Mouse (Mus musculus) thymus, adult 2 months (tissue): Measurements from ENCODE around the gene Lgals1. TPM values are rescaled to one million over a fixed set of nuclear protein-coding genes. Genes with fewer than 3 reads are reported as not detected.

Experiments used
- DNase-seq: peaks from one replicate; pipeline ENCODE4 v3.0.0; 2021
- H3K27ac ChIP-seq: fragments of 200-500 bp; 2 replicates; pipeline ENCODE4 v1.5.1; 2012; ENCODE audit warnings: low read length, control low read depth; ENCODE audit not compliant: control insufficient read depth, insufficient read depth
- H3K27me3 ChIP-seq: fragments of 200-500 bp; 2 replicates; pipeline ENCODE4 v1.6.1; 2012; ENCODE audit warnings: mild to moderate bottlenecking, low read length, moderate library complexity, mixed read lengths; ENCODE audit not compliant: control insufficient read depth, insufficient read depth
- H3K36me3 ChIP-seq: fragments of 200-500 bp; 2 replicates; pipeline ENCODE4 v1.6.1; 2012; ENCODE audit warnings: mild to moderate bottlenecking, low read length, moderate library complexity; ENCODE audit not compliant: control insufficient read depth, insufficient read depth
- H3K4me1 ChIP-seq: fragments of 200-500 bp; replicated peaks from 2 replicates; pipeline ENCODE4 v1.6.1; 2012; ENCODE audit warnings: low read length; ENCODE audit not compliant: control insufficient read depth, insufficient read depth
- H3K4me3 ChIP-seq: fragments of 200-500 bp; 2 replicates; pipeline ENCODE4 v1.5.1; 2012; ENCODE audit warnings: mild to moderate bottlenecking, low read length, control low read depth, moderate library complexity; ENCODE audit not compliant: control insufficient read depth, insufficient read depth
- CTCF ChIP-seq: fragments of 200-500 bp; IDR thresholded peaks from 2 replicates; pipeline ENCODE4 v1.5.1; 2012; ENCODE audit warnings: mild to moderate bottlenecking, control low read depth, low read length, moderate library complexity, borderline replicate concordance; ENCODE audit not compliant: control insufficient read depth, poor library complexity, insufficient read depth; ENCODE audit errors: extremely low read depth
- POLR2A ChIP-seq: fragments of 200-500 bp; IDR thresholded peaks from 2 replicates; pipeline ENCODE4 v1.6.1; 2012; ENCODE audit warnings: mild to moderate bottlenecking, low read length, control low read depth, moderate library complexity; ENCODE audit not compliant: control insufficient read depth, poor library complexity, insufficient read depth; ENCODE audit errors: extremely low read depth
- WGBS: fragments of 180-500 bp; shearing (Covaris S2); methylation state at CpG from one replicate; pipeline ENCODE4 v1.1.7; 2018; 5-methylcytosine and 5-hydroxymethylcytosine counted together
- polyA plus RNA-seq: library from polyadenylated mRNA; depleted of rRNA; stranded (reverse); fragments of >200 nt; gene quantifications from 2 replicates; pipeline ENCODE4 v1.2.3, GENCODE M21; 2012

Gene Lgals1
- polyA plus RNA-seq, 1 experiment = 428 TPM

GRCm38 (mm10) chr15:78940325-78940724 is 13.8 kb downstream of the Lgals1 start:
- H3K36me3 ChIP-seq = peaks cover 28% of the 10 kb centered on the region
- H3K27me3 ChIP-seq = no peaks in the 10 kb centered on the region
- H3K4me1 ChIP-seq = peaks cover 6% of the 10 kb centered on the region
- DNase-seq = no peak
- no peak overlapping the region for H3K27ac ChIP-seq
- no peak for TF ChIP-seq POLR2A
- TF ChIP-seq CTCF = no peak
- H3K4me3 ChIP-seq = no peak overlapping the region
- 97% methylated on average over 13 of the region's 13 CpGs for WGBS

GRCm38 (mm10) chr15:78942663-78943062 is 16.1 kb downstream of the Lgals1 start:
- Histone ChIP-seq H3K27me3 (peaks cover 9% of the 10 kb centered on the region), H3K27ac (no peak overlapping the region), H3K4me3 (no peak overlapping the region), H3K4me1 (no peaks in the 10 kb centered on the region), H3K36me3 (peaks cover 23% of the 10 kb centered on the region)
- WGBS = 44% methylated on average over 9 of the region's 9 CpGs
- peak; percentile 81; the same call in 1 of the 2 replicates for TF ChIP-seq CTCF
- TF ChIP-seq POLR2A = no peak
- peak; percentile 63 for DNase-seq

- peaks cover 20% of the 10 kb centered on the region for H3K27me3 ChIP-seq
- H3K36me3 ChIP-seq = peaks cover 5% of the 10 kb centered on the region
- no peak overlapping the region for H3K27ac ChIP-seq
- WGBS = 73% methylated on average over 7 of the region's 7 CpGs
- no peaks in the 10 kb centered on the region for H3K4me1 ChIP-seq
- no peak for DNase-seq
- TF ChIP-seq POLR2A = no peak
- no peak for TF ChIP-seq CTCF
- no peak overlapping the region for H3K4me3 ChIP-seq
Observed at GRCm38 (mm10) chr15:78946232-78946631, 19.7 kb downstream of the Lgals1 start.

- Histone ChIP-seq H3K4me1 (no peaks in the 10 kb centered on the region), H3K4me3 (no peak within 1 kb of the TSS), H3K27me3 (peaks cover 20% of the 10 kb centered on the region), H3K36me3 (no peaks in the 10 kb centered on the region), H3K27ac (no peak within 1 kb of the TSS)
- no peak for DNase-seq
- no peak for TF ChIP-seq CTCF
- TF ChIP-seq POLR2A = no peak
- 3% methylated on average over 24 of the region's 24 CpGs for WGBS
Observed at GRCm38 (mm10) chr15:78947657-78948056, 21.1 kb downstream of the Lgals1 start, which contains the start of gene Triobp. Gene Triobp (plus strand): TSS chr15:78947724.

GRCm38 (mm10) chr15:78948152-78948725 is 21.7 kb downstream of the Lgals1 start:
- no peaks in the 10 kb centered on the region for H3K4me1 ChIP-seq
- no peak overlapping the region for H3K4me3 ChIP-seq
- peaks cover 20% of the 10 kb centered on the region for H3K27me3 ChIP-seq
- 6% methylated on average over 11 of the region's 11 CpGs for WGBS
- no peak for TF ChIP-seq CTCF
- no peak overlapping the region for H3K27ac ChIP-seq
- DNase-seq = no peak
- no peaks in the 10 kb centered on the region for H3K36me3 ChIP-seq

- 99% methylated on average over 3 of the region's 3 CpGs for WGBS
- H3K4me3 ChIP-seq = no peak overlapping the region
- no peaks in the 10 kb centered on the region for H3K36me3 ChIP-seq
- no peak overlapping the region for H3K27ac ChIP-seq
- TF ChIP-seq CTCF = no peak
- no peak for TF ChIP-seq POLR2A
- DNase-seq = no peak
- no peaks in the 10 kb centered on the region for H3K4me1 ChIP-seq
- peaks cover 20% of the 10 kb centered on the region for H3K27me3 ChIP-seq
Observed at GRCm38 (mm10) chr15:78948883-78949282, 22.4 kb downstream of the Lgals1 start.

GRCm38 (mm10) chr15:78955663-78956062 is 29.1 kb downstream of the Lgals1 start:
- Histone ChIP-seq H3K36me3 (no peaks in the 10 kb centered on the region), H3K27ac (no peak overlapping the region), H3K4me1 (no peaks in the 10 kb centered on the region), H3K4me3 (no peak overlapping the region), H3K27me3 (no peaks in the 10 kb centered on the region)
- 72% methylated on average over 3 of the region's 3 CpGs for WGBS
- no peak for TF ChIP-seq CTCF
- TF ChIP-seq POLR2A = no peak
- DNase-seq = no peak
